Mouse (Mus musculus) frontal cortex, adult (tissue): Measurements from ENCODE around the gene Peli1.

Experiments
- ATAC-seq: cut with Nextera tagmentation; 2 replicates; pipeline ENCODE4 v1.9.2; 2017; ENCODE audit warnings: mild to moderate bottlenecking, moderate library complexity, mixed read lengths; ENCODE audit not compliant: low TSS enrichment

The Peli1 gene

GRCm38 (mm10) chr11:21091067-21091427 lies at the start of gene Peli1:
Peli1 (plus strand) TSS chr11:21091291.
- ATAC-seq, result peak; percentile 97

- no peak for ATAC-seq
These were observed 48.5 kb upstream of the Peli1 start for GRCm38 (mm10) chr11:21042590-21042989.

GRCm38 (mm10) chr11:21046188-21046587 lies 44.9 kb upstream of the Peli1 start:
- ATAC-seq, result no peak

GRCm38 (mm10) chr11:21047921-21048320 lies 43.2 kb upstream of the Peli1 start:
- ATAC-seq, result no peak

- peak; percentile 93 for ATAC-seq
These were observed 39.4 kb upstream of the Peli1 start for GRCm38 (mm10) chr11:21051716-21052115.

- ATAC-seq, result no peak
These were observed 36.5 kb upstream of the Peli1 start for GRCm38 (mm10) chr11:21054587-21054986.

- no peak for ATAC-seq
These were observed 34.8 kb upstream of the Peli1 start for GRCm38 (mm10) chr11:21056109-21056850.

- no peak for ATAC-seq
These were observed 33.3 kb upstream of the Peli1 start for GRCm38 (mm10) chr11:21057511-21058414.

- no peak for ATAC-seq
These were observed 32.7 kb upstream of the Peli1 start for GRCm38 (mm10) chr11:21058415-21058781.

- ATAC-seq, result no peak
These were observed 30.6 kb upstream of the Peli1 start for GRCm38 (mm10) chr11:21060386-21061074.

GRCm38 (mm10) chr11:21061075-21061403 lies 30.1 kb upstream of the Peli1 start:
- no peak for ATAC-seq

GRCm38 (mm10) chr11:21061431-21061830 lies 29.7 kb upstream of the Peli1 start:
- ATAC-seq, result peak; percentile 31; the same call in 1 of the 2 replicates

- ATAC-seq, result no peak
These were observed 29.0 kb upstream of the Peli1 start for GRCm38 (mm10) chr11:21062071-21062470.

- no peak for ATAC-seq
These were observed 27.8 kb upstream of the Peli1 start for GRCm38 (mm10) chr11:21063271-21063670.

GRCm38 (mm10) chr11:21079400-21079799 lies 11.7 kb upstream of the Peli1 start:
- ATAC-seq, result no peak

- no peak for ATAC-seq
These were observed 11.2 kb upstream of the Peli1 start for GRCm38 (mm10) chr11:21079851-21080362.

GRCm38 (mm10) chr11:21081169-21081568 lies 9.9 kb upstream of the Peli1 start:
- no peak for ATAC-seq

- ATAC-seq, result peak; percentile 67
These were observed 8.4 kb upstream of the Peli1 start for GRCm38 (mm10) chr11:21082711-21083110.

- no peak for ATAC-seq
These were observed 2.7 kb upstream of the Peli1 start for GRCm38 (mm10) chr11:21088356-21088755.

GRCm38 (mm10) chr11:21089571-21089970 lies 1.5 kb upstream of the Peli1 start:
- no peak for ATAC-seq

- ATAC-seq, result peak; percentile 76
These were observed 626 bp downstream of the Peli1 start for GRCm38 (mm10) chr11:21091428-21092405.
